9 mouse cellular contexts compared by ENCODE assay signal in genomic region chr5:137348482-137349383, GRCm38 (mm10). TPM values are rescaled to one million over a fixed set of nuclear protein-coding genes. Genes with fewer than 3 reads are reported as not detected.
DNase-seq lines count a peak whose midpoint lies in the region; ATAC-seq and TF ChIP-seq lines count a peak whose summit lies in the region.
"Had no signal": no experiment of that assay in that cellular context is flagged by ENCODE, and none has a peak within 500 bp of the region (broad histone marks: within the 10 kb centered on the region; RNA-seq: fewer than 3 reads in every experiment).

No protein-coding gene starts in this region.

- TF ChIP-seq CTCF in left cerebral cortex, adult 2 months (IDR thresholded peaks at IDR 0.05) = no peak

- H3K36me3 ChIP-seq in intestine, embryonic 14.5 days (ENCODE audit: control insufficient read depth, insufficient read depth, low read length) = peaks cover 3% of the 10 kb centered on the region
- H3K36me3 ChIP-seq in liver, embryonic 13.5 days = no peaks in the 10 kb centered on the region
- H3K36me3 ChIP-seq in neural tube, embryonic 13.5 days = peaks cover 2% of the 10 kb centered on the region; the same call in 1 of the 2 replicates

- WGBS in intestine, embryonic 14.5 days = 2% methylated on average over 33 of the region's 33 CpGs
- 1% methylated on average over 33 of the region's 33 CpGs for WGBS in liver, embryonic 13.5 days (ENCODE audit: insufficient replicate concordance)
- WGBS in neural tube, embryonic 13.5 days = under 1% methylated on average over 33 of the region's 33 CpGs

- no peak for DNase-seq in left cerebral cortex, adult 2 months (ENCODE audit: extremely low spot score in 1 of 2, low spot score in 2 of 2)
- no peak for DNase-seq in left cerebral cortex, adult 9 months (ENCODE audit: low spot score in 2 of 2)
- DNase-seq in gastrocnemius, postnatal 25 days = peak; percentile 70
- DNase-seq in intestine, embryonic 14.5 days (ENCODE audit: low spot score) = peak; percentile 68
- DNase-seq in liver, embryonic 13.5 days = no peak
- no peak for DNase-seq in layer of hippocampus, postnatal 14 days (ENCODE audit: low spot score in 2 of 2)
- DNase-seq in left cerebral cortex, postnatal 14 days (ENCODE audit: low spot score in 2 of 2) = no peak

- peak overlapping the region; percentile 53 for H3K4me3 ChIP-seq in left cerebral cortex, adult 2 months
- H3K4me3 ChIP-seq in intestine, embryonic 14.5 days (ENCODE audit: low read depth, low read length) = peak overlapping the region; percentile 88
- H3K4me3 ChIP-seq in liver, embryonic 13.5 days (replicated peaks) = peak overlapping the region; percentile 62
- H3K4me3 ChIP-seq in neural tube, embryonic 13.5 days = peak overlapping the region; percentile 55

- H3K27me3 ChIP-seq in intestine, embryonic 14.5 days (replicated peaks; ENCODE audit: control insufficient read depth, insufficient read depth, low read length) = no peaks in the 10 kb centered on the region
- peaks cover 62% of the 10 kb centered on the region for H3K27me3 ChIP-seq in liver, embryonic 13.5 days
- peaks cover 30% of the 10 kb centered on the region for H3K27me3 ChIP-seq in neural tube, embryonic 13.5 days

- no peaks in the 10 kb centered on the region for H3K9me3 ChIP-seq in intestine, embryonic 14.5 days (ENCODE audit: control insufficient read depth, low read length)
- H3K9me3 ChIP-seq in liver, embryonic 13.5 days (replicated peaks) = no peaks in the 10 kb centered on the region
- H3K9me3 ChIP-seq in neural tube, embryonic 13.5 days = no peaks in the 10 kb centered on the region

- intact Hi-C loops in left cerebral cortex, adult 2 months (cut with DNase I) = no loop called here
- intact Hi-C loops in left cerebral cortex, postnatal 14 days (cut with DNase I) = no loop called here

- H3K4me2 ChIP-seq in intestine, embryonic 14.5 days (ENCODE audit: low read length) = peak overlapping the region; percentile 97
- peak overlapping the region; percentile 55 for H3K4me2 ChIP-seq in liver, embryonic 13.5 days
- H3K4me2 ChIP-seq in neural tube, embryonic 13.5 days = peak overlapping the region; percentile 90

- ATAC-seq in intestine, embryonic 14.5 days (replicated peaks; ENCODE audit: low FRiP score, low TSS enrichment, low read depth) = no peak; the same call in 1 of the 2 replicates
- ATAC-seq in liver, embryonic 13.5 days (ENCODE audit: low read depth) = peak; percentile 49
- 0 out of 2 replicates have a peak, but pooled peaks have one; percentile 6 for ATAC-seq in neural tube, embryonic 13.5 days (ENCODE audit: low read depth)

- peaks cover 22% of the 10 kb centered on the region for H3K4me1 ChIP-seq in intestine, embryonic 14.5 days (replicated peaks; ENCODE audit: control insufficient read depth, insufficient read depth, low read length)
- H3K4me1 ChIP-seq in liver, embryonic 13.5 days (replicated peaks) = peaks cover 10% of the 10 kb centered on the region; the same call in 1 of the 2 replicates
- H3K4me1 ChIP-seq in neural tube, embryonic 13.5 days (replicated peaks) = peaks cover 46% of the 10 kb centered on the region

- H3K9ac ChIP-seq in intestine, embryonic 14.5 days (ENCODE audit: low read length) = peak overlapping the region; percentile 57
- peak overlapping the region; percentile 45; the same call in 1 of the 2 replicates for H3K9ac ChIP-seq in liver, embryonic 13.5 days
- H3K9ac ChIP-seq in neural tube, embryonic 13.5 days = peak overlapping the region; percentile 64

- no peak overlapping the region for H3K27ac ChIP-seq in left cerebral cortex, adult 2 months
- peak overlapping the region; percentile 66 for H3K27ac ChIP-seq in intestine, embryonic 14.5 days (ENCODE audit: low read depth)
- H3K27ac ChIP-seq in liver, embryonic 13.5 days = peak overlapping the region; percentile 68
- peak overlapping the region; percentile 49 for H3K27ac ChIP-seq in neural tube, embryonic 13.5 days (replicated peaks)

RNA-seq across cellular contexts. Expression of gene Ephb4, which starts 1.2 kb away (rescaled TPM):
- total RNA-seq in left cerebral cortex, adult 2 months (2021) = 1 to 10 TPM; 4.9 to 6.8 TPM
- total RNA-seq in gastrocnemius, postnatal 25 days (2021) = 10 to 100 TPM; 13.4 to 15.8 TPM
- 48.2 and 51.3 TPM in 2 replicates for polyA plus RNA-seq in intestine, embryonic 14.5 days (2014; fragmentation: Nextera tagmentation; extraction: Ambion mirVana)
- 5.6 and 8.1 TPM in 2 replicates for polyA plus RNA-seq in liver, embryonic 13.5 days (2015; fragmentation: Nextera tagmentation; extraction: Ambion mirVana)
- polyA plus RNA-seq in neural tube, embryonic 13.5 days (2015; fragmentation: Nextera tagmentation; extraction: Ambion mirVana) = 10.8 and 13.4 TPM in 2 replicates
- total RNA-seq in layer of hippocampus, postnatal 14 days (2021) = 1 to 10 TPM; 5.8 to 6.6 TPM
- total RNA-seq in left cerebral cortex, postnatal 14 days (2021) = 1 to 10 TPM; 6.0 to 7.6 TPM
- total RNA-seq: common myeloid progenitor, adult 5-6 weeks had no signal

RNA-seq across cellular contexts. Expression of gene Slc12a9, which starts 15.3 kb away (rescaled TPM):
- total RNA-seq in left cerebral cortex, adult 2 months (2021) = 10 to 100 TPM; 22.8 to 25.1 TPM
- total RNA-seq in gastrocnemius, postnatal 25 days (2021) = 1 to 10 TPM; 2.3 to 3.1 TPM
- polyA plus RNA-seq in intestine, embryonic 14.5 days (2014; fragmentation: Nextera tagmentation; extraction: Ambion mirVana) = 7.9 and 9.5 TPM in 2 replicates
- 2.8 and 3.2 TPM in 2 replicates for polyA plus RNA-seq in liver, embryonic 13.5 days (2015; fragmentation: Nextera tagmentation; extraction: Ambion mirVana)
- polyA plus RNA-seq in neural tube, embryonic 13.5 days (2015; fragmentation: Nextera tagmentation; extraction: Ambion mirVana) = 26.9 and 27.4 TPM in 2 replicates
- total RNA-seq in layer of hippocampus, postnatal 14 days (2021) = 10 to 100 TPM; 29.7 to 35.5 TPM
- 10 to 100 TPM; 23.7 to 28.0 TPM for total RNA-seq in left cerebral cortex, postnatal 14 days (2021)

RNA-seq across cellular contexts. Expression of gene Trip6, which starts 34.5 kb away (rescaled TPM):
- 1 to 10 TPM; 4.5 to 6.5 TPM for total RNA-seq in left cerebral cortex, adult 2 months (2021)
- total RNA-seq in gastrocnemius, postnatal 25 days (2021) = 1 to 10 TPM; 5.2 to 5.3 TPM
- polyA plus RNA-seq in intestine, embryonic 14.5 days (2014; fragmentation: Nextera tagmentation; extraction: Ambion mirVana) = 73.3 and 77.7 TPM in 2 replicates
- polyA plus RNA-seq in liver, embryonic 13.5 days (2015; fragmentation: Nextera tagmentation; extraction: Ambion mirVana) = 10.1 and 10.6 TPM in 2 replicates
- polyA plus RNA-seq in neural tube, embryonic 13.5 days (2015; fragmentation: Nextera tagmentation; extraction: Ambion mirVana) = 17.7 and 23.8 TPM in 2 replicates
- 1 to 10 TPM; 4.6 to 6.0 TPM for total RNA-seq in layer of hippocampus, postnatal 14 days (2021)
- total RNA-seq in left cerebral cortex, postnatal 14 days (2021) = 1 to 10 TPM; 3.5 to 3.9 TPM

RNA-seq across cellular contexts. Expression of gene Srrt, which starts 41.3 kb away (rescaled TPM):
- 100 to 1,000 TPM; 202 to 221 TPM for total RNA-seq in left cerebral cortex, adult 2 months (2021)
- total RNA-seq in gastrocnemius, postnatal 25 days (2021) = 10 to 100 TPM; 38.5 to 44.7 TPM
- polyA plus RNA-seq in intestine, embryonic 14.5 days (2014; fragmentation: Nextera tagmentation; extraction: Ambion mirVana) = 118 and 122 TPM in 2 replicates
- 86.7 and 102 TPM in 2 replicates for polyA plus RNA-seq in liver, embryonic 13.5 days (2015; fragmentation: Nextera tagmentation; extraction: Ambion mirVana)
- 102 and 115 TPM in 2 replicates for polyA plus RNA-seq in neural tube, embryonic 13.5 days (2015; fragmentation: Nextera tagmentation; extraction: Ambion mirVana)
- total RNA-seq in layer of hippocampus, postnatal 14 days (2021) = 100 to 1,000 TPM; 189 to 217 TPM
- 100 to 1,000 TPM; 167 to 176 TPM for total RNA-seq in left cerebral cortex, postnatal 14 days (2021)

RNA-seq across cellular contexts. Expression of gene Ufsp1, which starts 54.3 kb away (rescaled TPM):
- 10 to 100 TPM; 11.6 to 14.4 TPM for total RNA-seq in left cerebral cortex, adult 2 months (2021)
- 10 to 100 TPM; 18.3 to 24.4 TPM for total RNA-seq in gastrocnemius, postnatal 25 days (2021)
- polyA plus RNA-seq in intestine, embryonic 14.5 days (2014; fragmentation: Nextera tagmentation; extraction: Ambion mirVana) = 8.9 and 10.6 TPM in 2 replicates
- 8.4 TPM in 2 replicates for polyA plus RNA-seq in liver, embryonic 13.5 days (2015; fragmentation: Nextera tagmentation; extraction: Ambion mirVana)
- 15.1 and 18.3 TPM in 2 replicates for polyA plus RNA-seq in neural tube, embryonic 13.5 days (2015; fragmentation: Nextera tagmentation; extraction: Ambion mirVana)
- 10 to 100 TPM; 18.0 to 19.9 TPM for total RNA-seq in layer of hippocampus, postnatal 14 days (2021)
- 10 to 100 TPM; 16.4 to 17.1 TPM for total RNA-seq in left cerebral cortex, postnatal 14 days (2021)

Comparison
In these comparisons a context has a peak if more than half of its experiments do, and no peak if none do; other contexts are left out.
1. DNase-seq: peak in gastrocnemius, postnatal 25 days (single experiment) and intestine, embryonic 14.5 days (single experiment); none in left cerebral cortex, adult 2 months (0 of 2), left cerebral cortex, adult 9 months (0 of 2), liver, embryonic 13.5 days (single experiment), layer of hippocampus, postnatal 14 days (0 of 2) and left cerebral cortex, postnatal 14 days (0 of 2).
2. RNA of gene Slc12a9, which starts 15.3 kb away (total RNA-seq): 29.7 to 35.5 TPM in layer of hippocampus, postnatal 14 days, 23.7 to 28.0 TPM in left cerebral cortex, postnatal 14 days and 22.8 to 25.1 TPM in left cerebral cortex, adult 2 months; 2.3 to 3.1 TPM in gastrocnemius, postnatal 25 days; every median in the first group is over 4 times any median in the second.
3. Peak in every context shown above with its lines, with median percentiles within 50 percentile points of each other: H3K4me3 ChIP-seq, H3K4me2 ChIP-seq and H3K9ac ChIP-seq.